Mouse (Mus musculus) erythroid progenitor cell, adult 5-6 weeks (primary cell): ENCODE measurements at regions not wholly inside any gene's neighbourhood (a gene's known extent, or its start where the extent isn't known, plus 50 kb on each side); places are given as distances from the start of the nearest gene placed in this dataset.

Source experiments
- ATAC-seq: replicated peaks from 2 replicates; pipeline ENCODE4 v1.8.0; 2016; ENCODE audit warnings: moderate number of reproducible peaks, mild to moderate bottlenecking, moderate TSS enrichment, inconsistent platforms; ENCODE audit not compliant: poor library complexity, low FRiP score, severe bottlenecking

- no peak for ATAC-seq
Observed at GRCm38 (mm10) chr10:72298824-72299551, 355.7 kb upstream of the Zwint start.

DNA sequence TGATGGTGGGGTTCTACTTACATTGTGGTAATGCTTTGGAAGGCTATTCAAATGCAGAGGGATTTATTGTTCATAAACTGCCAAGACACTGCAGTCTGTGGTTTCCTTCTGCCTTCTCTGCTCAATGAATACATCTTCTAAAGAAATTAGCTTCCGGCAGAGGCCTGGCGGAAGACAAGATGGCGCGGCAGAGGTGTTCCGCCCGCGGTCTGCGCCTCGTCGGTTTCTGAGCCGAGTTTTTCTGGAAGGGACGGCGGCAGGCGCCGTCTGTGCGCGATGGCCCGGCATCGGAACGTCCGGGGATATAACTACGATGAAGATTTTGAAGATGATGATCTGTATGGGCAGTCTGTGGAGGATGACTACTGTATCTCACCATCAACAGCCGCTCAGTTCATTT lies 345.6 kb upstream of the Zwint start:
- peak; percentile 94 for ATAC-seq

- no peak for ATAC-seq
Observed at GRCm38 (mm10) chr10:72318308-72318707, 336.3 kb upstream of the Zwint start.

DNA sequence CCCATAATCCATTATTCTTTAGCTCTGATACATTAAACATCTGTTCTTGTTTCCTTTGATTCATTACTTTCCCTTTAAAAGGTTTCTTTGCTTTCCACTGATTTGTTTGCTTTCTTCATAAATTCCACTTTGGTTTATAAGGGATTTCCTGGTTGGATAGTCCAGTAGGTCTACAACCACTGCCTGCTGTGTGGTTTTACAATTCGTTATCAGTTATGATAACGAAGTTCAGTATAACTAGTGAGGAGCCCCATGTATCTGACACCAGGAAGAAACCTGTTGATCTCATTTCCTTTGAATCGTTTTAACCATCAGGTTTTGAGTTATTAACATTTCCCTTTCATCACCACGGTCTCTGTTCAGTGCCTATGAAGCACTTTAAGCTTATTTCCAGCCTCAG lies 334.3 kb upstream of the Zwint start:
- no peak for ATAC-seq

GRCm38 (mm10) chr10:72326624-72327023 lies 328.0 kb upstream of the Zwint start:
- ATAC-seq = no peak

- no peak for ATAC-seq
Observed at GRCm38 (mm10) chr10:72347253-72347652, 307.4 kb upstream of the Zwint start.

DNA sequence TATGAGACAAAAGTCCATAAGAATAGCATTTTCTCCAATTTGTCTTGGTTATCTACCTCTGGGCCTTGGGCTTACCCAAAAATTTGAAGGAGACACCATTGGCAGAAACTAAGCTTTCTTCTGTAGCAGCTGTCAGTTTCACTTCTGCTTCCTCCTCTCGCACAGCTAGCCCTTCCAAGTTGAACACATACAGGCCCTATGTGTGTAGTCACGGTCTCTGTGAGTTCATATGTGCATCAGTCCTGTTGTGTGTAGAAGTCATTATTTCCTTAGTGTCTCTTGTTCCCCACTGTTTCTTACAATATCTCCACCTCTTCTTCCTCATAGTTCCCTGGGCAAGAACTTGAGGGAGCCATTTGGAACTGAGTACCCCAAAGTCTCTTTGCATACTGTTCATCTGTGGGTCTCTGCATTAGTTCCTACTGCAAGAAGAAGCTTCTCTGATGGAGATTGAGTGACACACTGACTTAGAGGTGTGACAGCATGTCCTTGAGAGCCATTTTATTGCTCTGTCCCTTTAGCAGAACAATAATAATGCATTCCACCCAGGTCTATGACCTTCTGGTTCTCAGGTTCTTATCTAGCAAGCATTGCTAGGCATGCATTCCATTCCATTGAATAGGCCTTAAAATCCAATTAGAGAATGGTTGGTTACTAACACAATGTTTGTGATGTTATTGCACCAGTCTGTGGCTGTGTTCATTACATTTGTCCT lies 306.5 kb upstream of the Zwint start:
- ATAC-seq = no peak

- ATAC-seq = no peak
Observed at GRCm38 (mm10) chr10:72352810-72353209, 301.8 kb upstream of the Zwint start.

- no peak for ATAC-seq
Observed at GRCm38 (mm10) chr10:72353515-72353914, 301.1 kb upstream of the Zwint start.

GRCm38 (mm10) chr10:72383351-72383750 lies 271.3 kb upstream of the Zwint start:
- ATAC-seq = no peak

DNA sequence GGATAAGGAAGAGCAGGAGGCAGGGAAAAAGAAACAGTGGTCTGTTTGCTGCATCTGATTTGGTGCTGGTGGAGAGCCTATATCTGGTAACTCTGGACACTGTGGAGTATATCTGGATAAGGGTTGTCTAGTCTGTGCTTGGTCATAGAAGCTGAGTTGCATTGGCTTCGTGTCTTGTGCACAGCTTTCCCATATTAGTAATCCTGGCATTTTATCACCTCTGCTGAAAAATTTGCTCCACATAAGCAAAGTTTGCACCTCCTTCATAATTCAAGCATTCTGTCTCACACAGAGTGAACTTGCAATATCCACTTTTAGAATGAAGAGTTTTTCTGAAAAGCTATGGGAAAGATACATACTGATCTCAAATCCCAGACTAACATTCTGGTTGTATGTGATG lies 269.8 kb upstream of the Zwint start:
- ATAC-seq = no peak

GRCm38 (mm10) chr10:72391397-72391796 lies 263.2 kb upstream of the Zwint start:
- no peak for ATAC-seq

DNA sequence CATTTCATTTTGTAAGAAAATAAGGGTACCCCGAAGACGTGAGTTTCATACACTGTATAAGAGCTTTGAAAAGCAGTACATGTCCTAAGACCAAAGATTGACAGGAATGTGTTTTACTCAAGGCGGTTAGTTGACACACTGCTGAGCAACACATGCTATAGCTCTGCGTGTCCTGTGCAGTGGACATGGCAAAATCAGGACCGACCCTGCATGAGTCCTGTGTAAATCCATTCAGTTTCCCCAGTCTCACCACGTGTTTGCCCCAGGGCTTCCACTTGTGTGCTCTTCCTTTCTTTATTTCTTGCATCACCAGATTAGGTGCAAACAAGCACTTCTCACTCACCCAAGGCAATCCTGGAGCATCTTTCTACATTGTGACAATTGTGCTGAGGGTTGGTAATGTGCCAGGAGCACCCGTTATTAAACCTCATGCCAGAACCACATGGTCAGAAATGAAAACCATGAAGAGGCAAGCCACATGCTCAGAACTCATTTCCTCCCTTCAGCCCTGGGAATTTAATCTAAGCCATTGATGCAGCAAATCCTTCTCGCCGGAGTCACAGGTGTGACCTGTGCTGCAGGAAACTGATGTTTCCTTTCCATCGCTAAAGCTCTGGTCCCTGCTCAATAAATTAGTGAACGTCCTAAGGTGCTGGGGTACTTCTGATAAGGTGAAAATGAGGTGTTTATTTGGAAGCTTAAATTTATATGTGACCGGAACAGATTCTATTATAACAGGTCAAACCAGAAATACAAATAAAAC lies 261.2 kb upstream of the Zwint start:
- no peak for ATAC-seq

- no peak for ATAC-seq
Observed at GRCm38 (mm10) chr10:72394367-72394766, 260.3 kb upstream of the Zwint start.

- no peak for ATAC-seq
Observed at GRCm38 (mm10) chr10:72403290-72403689, 251.4 kb upstream of the Zwint start.

DNA sequence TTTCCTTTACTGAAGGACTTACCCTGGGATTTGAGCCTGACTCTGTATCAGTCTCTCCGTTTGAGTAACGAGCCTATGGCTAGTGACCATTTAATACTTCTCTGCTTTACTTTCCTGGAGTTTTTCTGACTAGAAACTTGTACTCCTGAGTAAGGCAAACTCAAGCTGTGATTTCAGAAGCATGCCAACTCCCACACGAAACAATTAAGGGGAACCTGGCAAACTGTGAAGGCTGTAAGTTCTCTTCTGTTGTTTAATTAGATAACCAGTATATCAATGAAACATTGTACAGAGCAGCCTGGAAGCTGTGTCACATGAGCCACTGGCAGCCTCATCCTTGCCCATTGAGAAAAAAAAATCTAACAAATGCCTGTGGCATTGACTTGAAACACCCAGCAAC lies 244.3 kb upstream of the Zwint start:
- ATAC-seq = no peak

DNA sequence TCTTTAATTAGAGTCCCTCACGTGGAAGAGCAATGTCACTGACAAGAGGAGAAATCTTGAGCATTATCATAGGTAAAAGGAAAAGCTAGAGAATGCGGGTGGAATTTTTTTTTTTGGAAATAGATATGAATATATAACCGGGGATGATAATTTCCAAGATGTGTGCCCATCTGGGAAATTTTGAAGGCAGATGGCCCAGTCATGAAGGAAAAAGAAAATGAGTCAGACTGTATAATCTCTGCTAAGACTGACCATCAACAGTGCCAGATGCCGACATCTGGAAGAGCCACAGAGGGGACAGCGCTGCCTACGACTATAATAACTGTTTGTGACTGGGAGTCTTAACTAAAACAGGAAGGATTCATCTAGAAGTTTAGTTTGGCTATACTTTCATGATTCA lies 243.0 kb upstream of the Zwint start:
- ATAC-seq = no peak

- no peak for ATAC-seq
Observed at GRCm38 (mm10) chr10:72454629-72455028, 200.0 kb upstream of the Zwint start.

- ATAC-seq = no peak
Observed at GRCm38 (mm10) chr10:72484315-72484714, 170.3 kb upstream of the Zwint start.

- ATAC-seq = no peak
Observed at GRCm38 (mm10) chr10:72532431-72532830, 122.2 kb upstream of the Zwint start.

DNA sequence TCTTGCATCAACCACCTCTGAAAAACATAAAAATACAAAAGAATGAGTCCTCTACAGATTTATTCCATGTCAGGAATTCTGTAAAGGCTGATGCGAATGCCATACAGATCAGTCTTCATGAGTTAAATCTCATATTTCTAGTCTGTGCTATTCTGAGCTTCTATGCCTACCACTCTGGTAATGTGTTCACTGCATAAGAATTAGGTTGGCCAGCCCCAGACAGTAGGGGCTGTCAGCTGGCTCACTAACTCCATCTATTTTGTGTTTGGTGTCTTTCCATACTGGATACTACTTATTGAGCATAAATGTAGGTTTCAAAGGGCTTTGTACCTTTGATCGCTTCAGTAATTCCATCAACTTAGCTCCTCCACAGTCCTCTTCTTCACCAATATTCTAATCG lies 121.2 kb upstream of the Zwint start:
- no peak for ATAC-seq
